Mouse (Mus musculus) C2C12 (cell line): ENCODE measurements around the gene Runx1.

ENCODE experiments used
- CEBPB ChIP-seq: IDR thresholded peaks from one replicate; pipeline ENCODE4 v1.6.1; 2011; ENCODE audit warnings: low read depth, mild to moderate bottlenecking, control low read depth, moderate library complexity
- CTCF ChIP-seq: IDR thresholded peaks from one replicate; pipeline ENCODE4 v1.5.1; 2011; ENCODE audit not compliant: control insufficient read depth, insufficient read depth, insufficient read length
- MAX ChIP-seq: IDR thresholded peaks from one replicate; pipeline ENCODE4 v1.6.1; 2011; ENCODE audit warnings: mild to moderate bottlenecking, control low read depth
- MYOD1 ChIP-seq: IDR thresholded peaks from one replicate; pipeline ENCODE4 v1.6.1; 2011; ENCODE audit warnings: low read depth; ENCODE audit not compliant: control insufficient read depth, insufficient read length
- MYOG ChIP-seq: IDR thresholded peaks from one replicate; pipeline ENCODE4 v1.6.1; 2011; ENCODE audit not compliant: control insufficient read depth, insufficient read length; ENCODE audit errors: extremely low read depth
- USF1 ChIP-seq: IDR thresholded peaks from one replicate; pipeline ENCODE4 v1.6.1; 2011; ENCODE audit warnings: low read depth, mild to moderate bottlenecking, control low read depth, moderate library complexity

DNA sequence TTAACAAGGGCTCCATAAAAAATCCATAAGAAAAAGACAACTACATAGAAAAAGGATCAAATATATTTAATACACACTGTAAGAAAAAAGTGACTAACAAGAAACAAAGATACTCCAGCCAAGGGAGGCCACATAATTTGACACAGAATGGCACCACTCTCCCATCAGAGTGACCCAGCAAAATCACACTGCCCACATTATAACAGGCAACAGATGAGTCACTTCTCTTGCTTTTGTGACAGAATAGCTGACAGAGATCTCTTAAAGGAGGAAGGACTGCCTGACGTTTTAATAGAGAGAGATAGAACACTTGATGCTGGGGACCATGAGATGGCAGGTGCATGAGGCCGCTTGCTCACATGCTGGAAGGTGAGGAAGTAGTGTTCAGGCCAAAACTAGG, 35.6 kb upstream of the Runx1 start:
- no peak for TF ChIP-seq CTCF
- TF ChIP-seq MAX: no peak
- no peak for TF ChIP-seq USF1
- no peak for TF ChIP-seq MYOG
- TF ChIP-seq CEBPB: no peak
- TF ChIP-seq MYOD1: no peak
